Mouse (Mus musculus) MEL (cell line): Measurements from ENCODE around the gene Stat5a.

Experiments used
- CHD1 ChIP-seq: IDR thresholded peaks from 2 replicates; pipeline ENCODE4 v1.6.1; 2012; ENCODE audit warnings: low read depth, mild to moderate bottlenecking, inconsistent platforms, low read length, improper control_type of control experiment
- CHD2 ChIP-seq: IDR thresholded peaks from 2 replicates; pipeline ENCODE4 v1.6.1; 2011; ENCODE audit warnings: low read length, improper control_type of control experiment
- CTCF ChIP-seq, 3 experiments: IDR thresholded peaks in 2 of 3; conservative IDR thresholded peaks in 1 of 3; 2 replicates each; pipeline ENCODE4 v1.5.1; 2011 to 2012; ENCODE audit warnings: low read length in 3 of 3, low read depth in 2 of 3, mild to moderate bottlenecking in 2 of 3, improper control_type of control experiment in 1 of 3, inconsistent platforms in 1 of 3, mixed read lengths in 1 of 3, moderate library complexity in 1 of 3; ENCODE audit not compliant: control insufficient read depth in 1 of 3, insufficient read depth in 1 of 3, poor library complexity in 1 of 3, severe bottlenecking in 1 of 3
- E2F4 ChIP-seq: IDR thresholded peaks from 2 replicates; pipeline ENCODE4 v1.6.1; 2011; ENCODE audit warnings: low read depth, low read length, improper control_type of control experiment, borderline replicate concordance
- EP300 ChIP-seq, 2 experiments: IDR thresholded peaks; 2 replicates each; pipeline ENCODE4 v1.6.1; 2011; ENCODE audit warnings: improper control_type of control experiment in 2 of 2, low read length in 2 of 2, low read depth in 1 of 2, mild to moderate bottlenecking in 1 of 2
- MAX ChIP-seq: IDR thresholded peaks from 2 replicates; pipeline ENCODE4 v1.6.1; 2011; ENCODE audit warnings: low read length, improper control_type of control experiment
- MYC ChIP-seq: IDR thresholded peaks from 2 replicates; pipeline ENCODE4 v1.6.1; 2011; ENCODE audit warnings: low read depth, mild to moderate bottlenecking, low read length, improper control_type of control experiment, moderate library complexity
- POLR2A ChIP-seq, 2 experiments: IDR thresholded peaks; 2 replicates each; pipeline ENCODE4 v1.6.1; 2011 to 2012; ENCODE audit warnings: low read length in 2 of 2, mild to moderate bottlenecking in 2 of 2, control low read depth in 1 of 2, improper control_type of control experiment in 1 of 2, low read depth in 1 of 2, moderate library complexity in 1 of 2; ENCODE audit not compliant: control insufficient read depth in 1 of 2, insufficient read depth in 1 of 2, poor library complexity in 1 of 2
- SMC3 ChIP-seq: IDR thresholded peaks from 2 replicates; pipeline ENCODE4 v1.6.1; 2011; ENCODE audit warnings: low read depth, low read length, improper control_type of control experiment
- USF1 ChIP-seq: IDR thresholded peaks from 2 replicates; pipeline ENCODE4 v1.6.1; 2014; ENCODE audit warnings: low read depth, mild to moderate bottlenecking, inconsistent platforms, low read length, improper control_type of control experiment, moderate library complexity
- USF2 ChIP-seq, 2 experiments: IDR thresholded peaks; 2 replicates each; pipeline ENCODE4 v1.6.1; 2011 to 2012; ENCODE audit warnings: improper control_type of control experiment in 2 of 2, low read length in 2 of 2, borderline replicate concordance in 1 of 2, inconsistent platforms in 1 of 2, low read depth in 1 of 2, mild to moderate bottlenecking in 1 of 2; ENCODE audit not compliant: insufficient read depth in 1 of 2
- ZNF384 ChIP-seq: IDR thresholded peaks from 2 replicates; pipeline ENCODE4 v1.6.1; 2012; ENCODE audit warnings: low read depth, mild to moderate bottlenecking, inconsistent platforms, low read length, improper control_type of control experiment

GRCm38 (mm10) chr11:100818359-100819012, 40.7 kb upstream of the Stat5a start:
- TF ChIP-seq CHD2 = no peak
- no peak for TF ChIP-seq ZNF384
- TF ChIP-seq CTCF (IDR thresholded peaks at IDR 0.05 in 2 of 3, conservative IDR thresholded peaks at IDR 0.05 in 1 of 3; ENCODE audit: control insufficient read depth in 1 of 3, insufficient read depth in 1 of 3, low read depth in 2 of 3, low read length in 3 of 3, poor library complexity in 1 of 3, severe bottlenecking in 1 of 3) = no peak
- TF ChIP-seq POLR2A (IDR thresholded peaks at IDR 0.05; ENCODE audit: control insufficient read depth in 1 of 2, insufficient read depth in 1 of 2, low read depth in 1 of 2, low read length in 2 of 2, poor library complexity in 1 of 2) = no peak
- no peak for TF ChIP-seq MYC
- no peak for TF ChIP-seq E2F4
- TF ChIP-seq SMC3 = no peak
- TF ChIP-seq MAX = no peak
- TF ChIP-seq CHD1 = no peak
- TF ChIP-seq EP300 (IDR thresholded peaks at IDR 0.05; ENCODE audit: low read depth in 1 of 2, low read length in 2 of 2) = no peak
- no peak for TF ChIP-seq USF1
- no peak for TF ChIP-seq USF2 (IDR thresholded peaks at IDR 0.05; ENCODE audit: borderline replicate concordance in 1 of 2, insufficient read depth in 1 of 2, low read depth in 1 of 2, low read length in 2 of 2)
